Mouse (Mus musculus) embryonic facial prominence, embryonic 10.5 days (tissue): Measurements from ENCODE around the gene Trem2. TPM values are rescaled to one million over a fixed set of nuclear protein-coding genes. Genes with fewer than 3 reads are reported as not detected.

Experiments used
- DNase-seq: peaks from one replicate; pipeline ENCODE4 v3.0.0-alpha.2; 2017; ENCODE audit warnings: low spot score
- H3K27ac ChIP-seq: fragments of 300-500 bp; sonication (generic); replicated peaks from 2 replicates; pipeline ENCODE4 v1.5.1; 2016; ENCODE audit warnings: mild to moderate bottlenecking
- H3K27me3 ChIP-seq: fragments of 300-500 bp; sonication (generic); replicated peaks from 2 replicates; pipeline ENCODE4 v1.6.1; 2016; ENCODE audit warnings: low read depth, mild to moderate bottlenecking; ENCODE audit not compliant: poor library complexity, severe bottlenecking
- H3K36me3 ChIP-seq: fragments of 300-500 bp; sonication (generic); replicated peaks from 2 replicates; pipeline ENCODE4 v1.6.1; 2016; ENCODE audit warnings: mild to moderate bottlenecking, moderate library complexity
- H3K4me1 ChIP-seq: fragments of 300-500 bp; sonication (generic); 2 replicates; pipeline ENCODE4 v1.6.1; 2016
- H3K4me3 ChIP-seq: fragments of 300-500 bp; sonication (generic); 2 replicates; pipeline ENCODE4 v1.5.1; 2016; ENCODE audit warnings: mild to moderate bottlenecking, moderate library complexity
- H3K9me3 ChIP-seq: fragments of 300-500 bp; sonication (generic); 2 replicates; pipeline ENCODE4 v1.6.1; 2016; ENCODE audit warnings: mild to moderate bottlenecking
- WGBS: fragments of 180-500 bp; shearing (Covaris S2); methylation state at CpG from one replicate; pipeline ENCODE4 v1.1.7; 2016; 5-methylcytosine and 5-hydroxymethylcytosine counted together
- polyA plus RNA-seq: library from polyadenylated mRNA; unstranded; fragments of >200 nt; fragmentation: Nextera tagmentation; extraction: Ambion mirVana; gene quantifications from 2 replicates; pipeline ENCODE4 v1.2.1, GENCODE M21; 2016

Gene Trem2
- polyA plus RNA-seq, 1 experiment from 2014 or later = 2.5 TPM

DNA sequence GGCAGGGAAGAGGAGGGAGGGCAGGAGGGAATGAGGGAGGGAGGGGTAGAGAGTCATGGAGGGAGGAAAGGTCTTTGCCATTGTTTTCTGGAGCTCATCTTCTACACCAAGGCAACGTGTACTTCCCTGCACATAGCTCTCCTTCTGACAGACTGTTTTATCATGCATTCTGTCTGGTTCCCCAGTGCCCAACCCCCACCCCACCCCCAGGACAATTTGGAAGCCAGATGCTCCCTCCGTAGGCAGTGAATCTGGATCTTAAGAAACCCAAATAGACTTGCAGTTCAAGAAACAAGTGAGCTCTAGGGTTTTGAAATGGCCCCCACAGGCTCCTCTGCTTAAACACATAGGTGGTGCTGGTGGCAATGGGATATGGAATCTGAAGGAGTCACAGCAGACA lies 11.7 kb downstream of the Trem2 start:
- no peaks in the 10 kb centered on the region for H3K9me3 ChIP-seq
- no peaks in the 10 kb centered on the region for H3K4me1 ChIP-seq
- DNase-seq = no peak
- no peak overlapping the region for H3K27ac ChIP-seq
- WGBS = 66% methylated on average over 2 of the region's 2 CpGs
- H3K36me3 ChIP-seq = no peaks in the 10 kb centered on the region
- no peak overlapping the region for H3K4me3 ChIP-seq
- no peaks in the 10 kb centered on the region for H3K27me3 ChIP-seq

DNA sequence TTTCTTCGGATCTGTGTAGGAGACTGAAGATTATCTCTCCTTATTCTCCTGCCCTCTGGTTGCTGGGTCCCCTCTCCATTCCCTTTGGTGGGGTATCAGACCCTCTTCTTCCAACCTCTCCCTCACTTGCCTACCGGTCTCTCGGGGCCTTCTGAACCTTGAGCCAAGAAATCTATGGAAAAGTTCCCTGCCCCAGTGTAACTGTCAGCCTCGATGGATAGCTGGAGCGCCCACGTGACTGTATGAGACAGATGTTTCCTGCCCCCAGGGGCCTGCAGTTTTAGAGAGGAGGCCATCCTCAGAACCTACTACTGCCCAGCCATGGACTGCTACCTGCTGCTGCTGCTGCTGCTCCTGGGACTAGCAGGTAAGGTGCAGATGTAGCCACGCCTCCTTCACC lies 13.4 kb downstream of the Trem2 start, which contains the start of gene Treml1:
Treml1 (plus strand) TSS at position 301 of the 400 bp plus-strand sequence.
- DNase-seq = no peak

DNA sequence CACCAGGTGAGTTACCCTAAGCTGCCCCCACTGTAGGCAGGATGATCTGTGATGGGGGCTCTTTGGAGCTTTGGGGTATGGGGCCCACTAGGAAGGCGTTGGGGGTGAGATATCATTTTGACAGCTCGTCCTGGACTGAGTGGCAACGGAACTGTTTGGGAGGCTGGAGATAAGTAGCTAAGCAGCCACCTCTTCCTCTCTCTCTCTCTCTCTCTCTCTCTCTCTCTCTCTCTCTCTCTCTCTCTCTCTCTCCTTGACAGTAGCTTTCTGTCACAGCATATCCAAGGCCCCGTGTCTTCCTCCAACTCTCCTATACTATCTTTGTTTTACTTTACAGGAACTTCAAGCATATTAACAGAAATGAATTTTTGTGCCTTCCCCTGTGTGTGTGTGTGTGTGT lies 14.3 kb downstream of the Trem2 start:
- Histone ChIP-seq H3K4me3 (no peak overlapping the region), H3K27me3 (no peaks in the 10 kb centered on the region), H3K27ac (no peak overlapping the region), H3K9me3 (no peaks in the 10 kb centered on the region), H3K36me3 (no peaks in the 10 kb centered on the region), H3K4me1 (no peaks in the 10 kb centered on the region)
- DNase-seq = no peak
- 78% methylated on average over 4 of the region's 4 CpGs for WGBS

More for the DNA sequence above, 13.4 kb downstream of the Trem2 start, which contains the start of gene Treml1:
- Histone ChIP-seq H3K4me1 (no peaks in the 10 kb centered on the region), H3K27me3 (no peaks in the 10 kb centered on the region), H3K9me3 (no peaks in the 10 kb centered on the region), H3K36me3 (no peaks in the 10 kb centered on the region), H3K4me3 (no peak within 1 kb of the TSS), H3K27ac (no peak within 1 kb of the TSS)
- 79% methylated on average over 7 of the region's 7 CpGs for whole genome bisulfite sequencing

DNA sequence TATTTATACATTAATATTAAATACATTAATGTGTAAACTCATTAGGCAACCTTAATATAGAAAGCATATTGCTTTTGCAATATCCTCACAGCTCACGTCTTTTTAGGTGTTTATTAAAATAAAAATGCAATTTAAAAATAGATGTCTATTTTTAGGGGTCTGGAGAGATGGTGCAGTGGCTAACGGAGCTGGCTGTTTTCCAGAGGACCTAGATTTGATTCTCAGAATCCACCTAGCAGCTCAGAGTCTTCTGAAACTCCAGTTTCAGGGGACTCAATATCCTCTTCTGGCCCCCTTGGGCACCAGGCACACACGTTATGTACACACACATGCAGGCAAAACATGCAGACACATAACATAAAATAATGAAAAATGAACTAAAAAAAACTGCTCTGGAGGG lies 16.1 kb downstream of the Trem2 start:
- WGBS = 86% methylated on average over 3 of the region's 3 CpGs
- no peak overlapping the region for H3K4me3 ChIP-seq
- 0 out of 2 replicates have a peak, but pooled peaks cover 3% of the 10 kb centered on the region for H3K4me1 ChIP-seq
- no peak for DNase-seq
- no peaks in the 10 kb centered on the region for H3K9me3 ChIP-seq
- H3K36me3 ChIP-seq = no peaks in the 10 kb centered on the region
- no peak overlapping the region for H3K27ac ChIP-seq
- no peaks in the 10 kb centered on the region for H3K27me3 ChIP-seq

DNA sequence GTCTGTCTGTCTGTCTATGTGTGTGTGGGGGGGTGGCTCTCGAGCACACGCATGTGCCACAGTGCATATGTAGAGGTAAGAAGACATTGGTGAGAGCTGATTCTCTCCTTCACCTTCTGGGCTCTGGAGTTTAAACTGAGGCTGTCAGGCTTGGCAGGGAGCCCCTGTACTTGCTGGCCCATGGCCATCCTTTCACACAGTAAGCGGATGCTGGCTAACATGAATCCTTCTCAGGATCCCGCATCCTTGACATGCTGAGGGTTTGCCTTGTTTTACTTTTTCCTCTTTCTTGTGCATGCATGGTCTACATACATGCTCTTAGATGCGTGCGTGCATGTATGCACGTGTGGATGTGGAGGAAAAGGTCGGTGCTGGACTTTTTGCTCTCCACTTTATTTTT lies 16.8 kb downstream of the Trem2 start:
- H3K27me3 ChIP-seq = no peaks in the 10 kb centered on the region
- H3K4me1 ChIP-seq = 0 out of 2 replicates have a peak, but pooled peaks cover 3% of the 10 kb centered on the region
- no peaks in the 10 kb centered on the region for H3K9me3 ChIP-seq
- H3K36me3 ChIP-seq = no peaks in the 10 kb centered on the region
- no peak overlapping the region for H3K4me3 ChIP-seq
- H3K27ac ChIP-seq = no peak overlapping the region
- DNase-seq = no peak
- WGBS = 89% methylated on average over 8 of the region's 8 CpGs

DNA sequence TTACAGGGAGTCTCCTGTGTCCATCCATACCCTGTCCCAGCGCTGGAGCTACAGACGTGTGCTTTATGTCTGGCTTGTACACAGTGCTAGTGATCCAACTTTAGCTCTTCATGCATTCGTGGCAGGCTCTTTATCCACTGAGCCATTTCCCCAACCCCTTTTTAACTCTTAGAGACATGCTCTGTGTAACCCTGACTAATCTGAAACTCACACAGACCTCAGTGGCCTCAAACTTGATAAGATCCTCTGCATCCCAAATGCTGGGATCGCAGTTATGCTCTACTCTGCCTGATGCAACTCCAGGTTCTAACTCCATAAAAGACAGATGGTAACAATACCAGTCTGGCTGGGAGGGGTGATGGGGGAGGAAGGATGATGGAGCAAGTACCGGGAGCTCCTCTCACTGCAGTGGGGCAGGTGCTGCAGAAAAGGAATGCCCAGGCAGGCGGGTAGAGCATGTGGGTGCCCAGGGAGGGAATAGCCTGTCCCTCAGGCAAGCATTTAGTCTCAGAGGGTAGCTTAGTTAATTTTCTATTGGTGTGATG lies 17.3 kb downstream of the Trem2 start:
- Histone ChIP-seq H3K36me3 (no peaks in the 10 kb centered on the region), H3K4me3 (no peak overlapping the region), H3K27ac (no peak overlapping the region), H3K27me3 (no peaks in the 10 kb centered on the region), H3K9me3 (no peaks in the 10 kb centered on the region), H3K4me1 (0 out of 2 replicates have a peak, but pooled peaks cover 3% of the 10 kb centered on the region)
- no peak for DNase-seq
- WGBS = 85% methylated on average over 6 of the region's 6 CpGs

DNA sequence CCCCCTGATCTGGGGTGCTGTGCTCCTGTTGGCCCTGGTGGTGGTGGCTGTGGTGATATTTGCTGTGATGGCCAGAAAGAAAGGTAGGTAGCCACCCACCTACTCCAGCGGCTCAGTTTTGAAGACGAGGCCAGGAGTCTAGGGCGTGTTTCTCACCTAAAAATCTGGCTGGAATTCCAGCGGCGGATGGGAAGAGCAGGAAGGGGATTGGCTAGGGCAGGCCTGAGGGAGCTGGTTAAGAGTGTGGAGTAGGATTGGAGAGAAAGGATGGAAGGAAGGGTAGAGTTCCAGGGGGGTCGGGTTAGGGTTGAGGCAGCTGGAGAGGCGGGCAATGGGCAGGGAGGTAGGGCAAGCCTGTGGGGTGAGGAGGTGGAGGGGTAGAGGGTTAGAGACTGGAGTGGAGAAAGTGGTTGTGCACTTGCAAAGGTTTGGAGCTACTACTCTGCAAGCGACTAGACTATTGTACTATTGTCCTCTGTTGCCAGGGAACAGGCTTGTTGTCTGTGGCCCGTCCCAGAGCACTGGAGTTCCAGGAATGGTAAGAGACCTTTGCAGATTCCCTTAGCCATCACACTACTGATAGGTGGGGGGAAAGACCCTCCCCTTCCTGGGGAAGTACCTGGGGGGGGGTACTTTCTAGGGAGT lies 19.4 kb downstream of the Trem2 start:
- no peak overlapping the region for H3K27ac ChIP-seq
- 0 out of 2 replicates have a peak, but pooled peaks cover 3% of the 10 kb centered on the region for H3K4me1 ChIP-seq
- H3K4me3 ChIP-seq = no peak overlapping the region
- no peaks in the 10 kb centered on the region for H3K9me3 ChIP-seq
- no peaks in the 10 kb centered on the region for H3K36me3 ChIP-seq
- DNase-seq = no peak
- no peaks in the 10 kb centered on the region for H3K27me3 ChIP-seq
- WGBS = 75% methylated on average over 9 of the region's 9 CpGs

DNA sequence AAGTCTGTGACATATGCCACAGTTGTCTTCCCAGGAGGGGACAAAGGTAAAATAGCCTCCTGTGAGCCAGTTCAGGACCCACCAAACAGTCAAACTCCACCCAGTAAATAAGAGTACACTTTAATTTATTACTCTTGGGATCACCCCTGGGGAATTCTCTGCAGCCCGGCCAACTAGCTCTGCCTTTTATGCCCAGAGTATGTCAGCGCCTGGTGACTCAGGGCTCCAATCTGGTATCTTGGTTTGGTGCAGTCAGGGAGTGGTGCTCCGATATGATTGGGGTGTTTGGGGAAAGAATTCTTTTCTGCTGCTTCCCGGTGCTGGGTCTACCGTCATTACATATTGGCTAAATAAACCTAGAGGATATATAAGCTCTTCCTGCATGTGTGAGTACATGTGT lies 20.6 kb downstream of the Trem2 start:
- Histone ChIP-seq H3K27ac (no peak overlapping the region), H3K36me3 (no peaks in the 10 kb centered on the region), H3K27me3 (no peaks in the 10 kb centered on the region), H3K4me3 (no peak overlapping the region), H3K4me1 (0 out of 2 replicates have a peak, but pooled peaks cover 3% of the 10 kb centered on the region), H3K9me3 (no peaks in the 10 kb centered on the region)
- 92% methylated on average over 5 of the region's 5 CpGs for WGBS
- no peak for DNase-seq

DNA sequence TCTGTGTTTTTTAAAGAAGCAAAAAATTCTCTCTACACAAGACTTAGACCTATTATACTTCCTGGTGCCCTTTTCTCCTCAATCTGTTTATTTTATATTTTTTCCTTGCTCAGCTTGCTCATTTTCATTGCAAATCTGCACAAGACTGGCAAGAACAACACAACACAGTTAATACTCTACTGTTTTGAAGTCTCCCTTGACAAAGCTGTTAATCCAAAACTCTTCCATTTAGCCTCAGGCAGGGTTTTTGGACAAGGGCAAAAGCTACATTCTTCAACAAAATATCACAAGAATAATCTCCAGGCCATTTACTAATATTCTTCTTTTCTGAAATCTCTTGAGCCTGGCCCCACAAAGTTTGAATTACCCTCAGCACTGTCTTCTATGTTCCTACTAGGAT lies 25.4 kb downstream of the Trem2 start:
- Histone ChIP-seq H3K9me3 (no peaks in the 10 kb centered on the region), H3K4me3 (no peak overlapping the region), H3K27ac (no peak overlapping the region), H3K4me1 (no peaks in the 10 kb centered on the region), H3K36me3 (no peaks in the 10 kb centered on the region), H3K27me3 (no peaks in the 10 kb centered on the region)
- DNase-seq = no peak

DNA sequence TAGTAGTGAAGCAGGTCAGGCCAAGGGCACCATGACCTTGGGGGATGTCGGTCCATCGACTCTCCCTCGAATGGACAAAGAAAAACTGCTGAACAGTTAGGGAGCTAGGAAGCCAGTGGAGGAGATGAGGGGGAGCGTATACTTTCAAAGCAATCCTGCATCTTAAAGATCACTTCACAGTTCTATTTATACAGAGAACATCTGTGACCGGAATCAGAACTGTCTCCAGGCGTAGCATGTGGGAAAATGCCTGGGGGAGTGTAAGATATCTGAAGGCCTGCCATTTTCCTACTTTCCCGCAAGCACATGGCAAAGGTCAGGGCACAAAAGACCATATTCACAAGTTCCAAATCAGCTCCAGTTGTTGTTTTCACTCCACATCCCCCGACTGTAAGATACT lies 26.8 kb downstream of the Trem2 start:
- no peak for DNase-seq
- Histone ChIP-seq H3K9me3 (no peaks in the 10 kb centered on the region), H3K36me3 (no peaks in the 10 kb centered on the region), H3K4me1 (no peaks in the 10 kb centered on the region), H3K27ac (no peak overlapping the region), H3K27me3 (no peaks in the 10 kb centered on the region), H3K4me3 (no peak overlapping the region)
- WGBS = 63% methylated on average over 8 of the region's 8 CpGs

DNA sequence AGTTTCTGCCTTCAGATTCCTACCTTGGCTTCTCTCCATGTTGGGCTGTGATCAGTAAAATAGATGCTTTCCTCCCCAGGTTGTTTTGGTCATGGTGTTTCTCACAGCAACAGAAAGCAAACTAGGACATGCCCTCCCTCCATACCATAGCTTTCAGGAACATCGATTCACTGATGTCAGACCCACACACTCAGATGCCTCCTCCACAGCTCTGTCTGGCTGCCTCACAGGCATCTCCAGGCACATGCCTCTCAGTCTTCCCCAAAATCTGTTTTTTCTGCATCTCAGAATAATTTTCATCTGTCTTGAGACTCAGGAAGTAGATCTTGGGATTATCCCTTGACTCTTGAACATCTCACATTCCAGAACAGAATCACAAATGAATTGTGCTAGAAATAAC lies 29.9 kb downstream of the Trem2 start:
- H3K36me3 ChIP-seq = no peaks in the 10 kb centered on the region
- no peak overlapping the region for H3K4me3 ChIP-seq
- H3K4me1 ChIP-seq = no peaks in the 10 kb centered on the region
- H3K27ac ChIP-seq = no peak overlapping the region
- DNase-seq = no peak
- 95% methylated on average over 1 of the region's 1 CpGs for WGBS
- no peaks in the 10 kb centered on the region for H3K27me3 ChIP-seq
- no peaks in the 10 kb centered on the region for H3K9me3 ChIP-seq

DNA sequence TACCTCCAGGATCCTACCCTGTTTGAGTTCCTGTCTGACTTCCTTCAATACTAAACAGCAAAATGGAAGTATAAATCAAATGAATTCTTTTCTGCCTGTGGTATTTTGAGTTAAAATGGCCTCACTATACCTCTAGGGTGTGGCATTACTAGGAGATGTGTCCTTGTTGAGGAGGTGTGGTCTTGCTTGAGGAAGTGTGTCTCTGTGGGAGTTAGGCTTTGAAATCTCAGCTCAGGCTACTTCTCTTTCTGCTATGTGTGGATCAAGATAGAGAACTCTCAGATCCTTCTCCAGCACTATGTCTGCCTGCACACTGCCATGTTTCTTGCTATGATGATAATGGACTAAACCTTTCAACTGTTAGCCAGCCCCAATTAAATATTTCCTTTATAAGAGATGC lies 32.8 kb downstream of the Trem2 start:
- no peak for DNase-seq
- Histone ChIP-seq H3K4me3 (no peak overlapping the region), H3K36me3 (no peaks in the 10 kb centered on the region), H3K27me3 (no peaks in the 10 kb centered on the region), H3K4me1 (no peaks in the 10 kb centered on the region), H3K27ac (no peak overlapping the region), H3K9me3 (no peaks in the 10 kb centered on the region)

DNA sequence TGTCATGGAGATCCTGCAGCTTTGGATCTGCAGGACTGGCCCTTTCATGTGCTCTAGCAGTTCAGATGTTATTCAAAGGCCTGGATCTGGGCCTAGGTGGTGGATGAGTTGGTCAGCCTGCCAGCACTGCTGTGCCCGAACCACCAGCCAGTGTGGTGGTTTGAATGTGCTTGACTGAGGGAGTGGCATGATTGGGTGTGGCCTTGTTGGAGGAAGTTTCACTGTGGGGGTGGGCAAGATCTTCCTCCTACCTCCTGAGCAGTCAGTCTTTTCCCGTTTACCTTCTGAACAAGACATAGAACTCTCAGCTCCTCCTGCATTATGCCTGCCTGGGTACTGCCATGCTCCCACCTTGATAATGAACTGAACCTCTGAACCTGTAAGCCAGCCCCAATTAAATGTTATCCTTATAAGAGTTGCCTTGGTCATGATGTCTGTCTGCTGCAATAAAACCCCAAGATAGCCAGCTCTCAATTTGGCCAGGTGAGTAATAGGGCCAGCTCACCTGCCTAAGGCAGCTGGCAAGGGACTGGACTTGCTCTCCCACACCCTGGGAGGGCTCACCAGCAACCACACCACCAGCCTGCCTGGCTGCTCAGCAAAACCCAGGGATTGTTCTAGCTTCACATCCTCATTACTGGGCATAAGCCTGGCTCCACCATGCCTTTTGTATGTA lies 39.7 kb downstream of the Trem2 start:
- 85% methylated on average over 2 of the region's 2 CpGs for WGBS
- peaks cover 54% of the 10 kb centered on the region for H3K36me3 ChIP-seq
- DNase-seq = no peak
- no peak overlapping the region for H3K4me3 ChIP-seq
- no peaks in the 10 kb centered on the region for H3K4me1 ChIP-seq
- H3K27ac ChIP-seq = no peak overlapping the region
- H3K27me3 ChIP-seq = no peaks in the 10 kb centered on the region
- H3K9me3 ChIP-seq = no peaks in the 10 kb centered on the region
